Mouse (Mus musculus): ENCODE measurements around the gene Gif.

Gif gene

GRCm38 (mm10) chr19:11747298-11747697, at the start of gene Gif:
Gif (plus strand) TSS chr19:11747554.
- no peak for DNase-seq (ENCODE audit: low spot score)

DNA sequence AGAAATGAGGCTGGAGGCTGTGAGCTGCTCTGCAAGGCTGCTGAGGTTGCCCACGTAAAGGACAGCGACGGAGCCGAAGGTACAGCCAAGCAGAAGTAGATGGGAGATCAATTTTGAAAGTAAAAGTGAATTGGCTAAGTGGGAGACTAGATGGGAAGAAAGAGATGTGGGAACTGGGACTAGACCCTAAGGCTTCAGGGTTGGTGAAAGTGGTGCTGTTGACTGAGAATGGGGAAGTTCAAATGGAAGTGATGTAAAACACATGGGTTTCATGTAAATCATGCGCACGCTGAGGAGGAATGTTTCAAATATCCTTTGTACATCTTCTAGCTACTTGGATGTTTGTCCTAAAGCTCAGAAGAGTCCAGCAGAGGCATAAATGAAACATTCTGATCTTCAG, 49.0 kb upstream of the Gif start:
- no peak for DNase-seq (ENCODE audit: low spot score)

GRCm38 (mm10) chr19:11712451-11712850, 34.9 kb upstream of the Gif start:
- DNase-seq (ENCODE audit: low spot score) = no peak

GRCm38 (mm10) chr19:11720071-11720470, 27.3 kb upstream of the Gif start:
- no peak for DNase-seq (ENCODE audit: low spot score)

DNA sequence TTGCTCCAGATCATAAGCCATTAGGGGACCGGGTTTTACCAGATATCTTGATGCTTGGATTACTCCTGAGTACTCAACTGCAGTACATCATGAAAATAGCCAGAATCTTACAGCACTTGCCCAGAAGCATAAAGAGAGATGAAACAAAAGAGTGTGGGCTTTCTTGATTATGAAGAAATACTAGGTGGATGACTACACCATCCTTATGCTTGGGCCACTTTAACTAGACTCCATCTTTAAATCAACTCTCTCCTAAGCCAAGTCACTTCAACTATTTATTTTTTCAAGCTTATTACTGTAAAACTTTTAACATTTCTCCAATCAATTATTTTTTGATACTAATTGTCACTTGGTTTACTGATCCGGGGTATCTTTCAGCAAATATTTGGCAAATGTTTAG, 23.5 kb upstream of the Gif start:
- DNase-seq (ENCODE audit: low spot score) = no peak

- DNase-seq (ENCODE audit: low spot score) = no peak
These were observed 23.1 kb upstream of the Gif start for GRCm38 (mm10) chr19:11724275-11724674.

DNA sequence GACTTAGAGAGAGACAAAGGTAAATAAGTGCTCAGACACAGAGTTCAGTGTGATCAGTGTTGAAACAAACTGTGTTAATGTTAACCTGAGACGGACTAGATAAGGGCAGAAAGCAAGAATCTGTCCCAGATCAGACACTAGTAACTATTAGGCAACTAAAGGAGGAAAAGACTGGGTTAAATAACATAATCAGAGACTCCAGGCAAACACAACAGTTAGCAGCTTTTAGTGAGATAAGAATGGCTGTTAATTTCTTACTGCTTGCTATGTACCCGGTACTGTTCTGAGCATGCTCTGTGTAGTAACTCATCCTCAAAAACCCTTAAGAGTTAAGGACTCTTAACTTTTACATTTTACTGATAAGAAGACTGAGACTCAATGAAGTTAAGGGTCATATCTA, 21.4 kb upstream of the Gif start:
- no peak for DNase-seq (ENCODE audit: low spot score)

- no peak for DNase-seq (ENCODE audit: low spot score)
These were observed 20.1 kb upstream of the Gif start for GRCm38 (mm10) chr19:11727304-11727703.

DNA sequence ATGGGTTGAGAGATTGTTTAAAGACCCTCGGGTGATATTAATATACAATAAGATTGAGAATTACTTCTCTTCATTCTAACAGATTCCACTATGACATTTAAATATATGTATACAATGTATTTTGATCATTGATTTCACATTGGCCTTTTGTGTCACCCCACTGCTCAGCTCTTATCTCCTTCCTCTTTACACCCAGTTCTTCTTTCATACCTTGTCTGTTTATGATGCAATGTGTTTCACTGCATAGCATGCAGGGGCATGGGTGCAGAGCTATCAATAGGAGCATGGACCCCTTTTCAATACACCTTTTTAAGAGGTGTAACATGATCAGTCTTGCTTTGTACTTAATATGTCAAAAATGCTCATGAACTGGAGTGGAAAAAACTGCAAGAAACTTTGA, 17.1 kb upstream of the Gif start:
- DNase-seq (ENCODE audit: low spot score) = no peak

GRCm38 (mm10) chr19:11736455-11736854, 10.9 kb upstream of the Gif start:
- DNase-seq (ENCODE audit: low spot score) = no peak

DNA sequence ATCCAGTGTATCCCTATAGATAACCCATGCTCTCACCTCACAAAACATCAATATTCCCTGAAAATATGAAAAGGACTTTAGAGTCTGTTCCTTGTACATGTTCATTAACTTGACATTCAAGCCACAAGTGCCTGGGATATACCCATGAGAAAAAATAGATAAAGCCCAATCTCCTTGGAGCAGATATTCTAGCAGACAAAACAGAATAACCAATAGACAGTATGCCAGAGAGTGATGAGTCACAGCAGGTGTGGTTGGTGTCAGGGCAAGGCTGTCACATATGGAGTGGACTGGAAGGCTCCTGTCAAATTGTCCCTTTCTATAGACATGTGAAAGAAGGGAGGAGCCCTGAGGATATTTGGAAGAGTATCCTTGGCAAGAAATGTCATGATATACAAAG, 1.7 kb upstream of the Gif start:
- no peak for DNase-seq (ENCODE audit: low spot score)

DNA sequence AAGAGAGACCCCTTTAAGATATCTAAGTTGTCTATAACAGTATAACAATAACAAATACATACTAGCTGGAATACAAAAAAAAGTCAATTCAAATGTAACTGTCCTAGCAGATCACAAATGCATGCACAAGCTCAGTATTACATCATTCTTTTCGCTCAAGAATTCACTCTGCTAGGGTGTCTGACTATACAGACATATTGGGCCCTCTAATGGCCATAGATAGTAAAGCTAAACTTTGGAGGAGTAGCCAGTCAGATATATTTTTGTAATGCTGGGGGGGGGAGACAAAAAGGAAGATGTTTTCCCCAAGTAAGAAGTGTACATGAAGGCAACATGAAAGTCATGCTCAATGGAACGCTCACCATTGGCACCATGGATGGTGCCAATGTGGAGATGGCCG, 17.7 kb downstream of the Gif start:
- DNase-seq (ENCODE audit: low spot score) = no peak

GRCm38 (mm10) chr19:11766413-11766812, 19.1 kb downstream of the Gif start:
- DNase-seq (ENCODE audit: low spot score) = no peak

GRCm38 (mm10) chr19:11768163-11768562, 20.8 kb downstream of the Gif start:
- no peak for DNase-seq (ENCODE audit: low spot score)

DNA sequence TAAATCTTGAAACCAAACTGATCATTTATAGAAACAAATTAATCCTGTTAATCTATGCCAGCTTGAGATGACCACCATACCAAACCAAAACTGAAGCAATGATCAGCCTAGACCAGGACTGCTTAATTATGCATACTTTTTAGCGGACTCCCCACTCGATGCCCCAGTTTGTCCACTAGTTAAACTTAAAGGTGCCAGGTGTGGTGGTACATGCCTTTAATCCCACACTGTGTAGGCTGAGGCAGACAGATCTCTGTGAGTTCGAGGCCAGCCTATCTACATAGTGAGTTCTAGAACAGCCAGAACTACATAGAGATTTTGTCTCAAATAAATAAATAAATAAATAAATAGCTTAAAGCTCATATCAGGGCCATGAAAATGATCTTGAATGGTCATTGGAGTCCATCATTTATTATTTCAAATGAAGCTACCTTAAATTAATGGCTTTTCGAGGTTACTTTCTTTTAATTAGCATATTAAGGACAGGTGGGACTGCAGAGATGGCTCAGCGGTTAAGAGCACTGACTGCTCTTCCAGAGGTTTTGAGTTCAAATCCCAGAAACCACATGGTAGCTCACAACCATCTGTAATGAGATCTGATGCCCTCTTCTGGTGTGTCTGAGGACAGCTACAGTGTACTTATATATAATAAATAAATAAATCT, 22.0 kb downstream of the Gif start:
- no peak for DNase-seq (ENCODE audit: low spot score)

GRCm38 (mm10) chr19:11770205-11770892, 23.0 kb downstream of the Gif start, which contains the start of gene Mrpl16:
Mrpl16 (plus strand) TSS chr19:11770391.
- DNase-seq (ENCODE audit: low spot score) = peak; percentile 80

GRCm38 (mm10) chr19:11777191-11777865, 30.0 kb downstream of the Gif start:
- DNase-seq (ENCODE audit: low spot score) = peak; percentile 48

DNA sequence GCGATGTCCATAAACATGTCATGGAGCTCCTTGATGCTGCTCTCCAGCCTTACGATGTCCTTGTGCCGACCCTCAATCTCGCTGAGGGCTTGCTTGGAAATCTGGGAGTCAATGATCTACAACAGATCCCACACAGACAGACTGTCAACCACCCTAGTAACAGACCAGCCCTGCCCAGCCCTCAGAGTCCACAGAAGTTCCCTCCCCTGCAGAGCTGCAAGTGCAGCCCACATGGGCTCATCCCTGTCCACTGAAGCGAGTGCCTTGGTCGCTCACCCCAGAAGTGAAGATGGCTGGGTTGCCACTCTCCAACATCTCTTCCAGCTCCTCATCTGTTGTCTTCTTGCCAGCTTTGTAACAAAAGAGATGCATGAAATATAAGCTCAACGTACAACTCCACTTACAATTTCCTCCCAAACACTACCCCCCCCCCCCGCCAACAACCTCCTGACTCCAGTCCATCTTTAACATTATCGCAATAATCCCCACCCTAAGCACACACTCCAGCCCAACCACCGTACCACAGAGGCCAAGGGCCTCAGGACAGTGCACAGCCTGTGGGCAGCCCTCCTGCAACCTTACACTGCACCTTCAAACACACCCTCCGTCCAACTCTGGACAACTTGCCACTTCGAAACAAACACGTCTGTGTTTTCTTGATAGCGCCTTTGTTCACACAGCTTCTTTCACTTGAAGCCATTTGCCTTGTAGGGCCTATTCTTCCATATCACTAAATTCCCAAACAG, 38.2 kb downstream of the Gif start:
- DNase-seq (ENCODE audit: low spot score) = no peak

DNA sequence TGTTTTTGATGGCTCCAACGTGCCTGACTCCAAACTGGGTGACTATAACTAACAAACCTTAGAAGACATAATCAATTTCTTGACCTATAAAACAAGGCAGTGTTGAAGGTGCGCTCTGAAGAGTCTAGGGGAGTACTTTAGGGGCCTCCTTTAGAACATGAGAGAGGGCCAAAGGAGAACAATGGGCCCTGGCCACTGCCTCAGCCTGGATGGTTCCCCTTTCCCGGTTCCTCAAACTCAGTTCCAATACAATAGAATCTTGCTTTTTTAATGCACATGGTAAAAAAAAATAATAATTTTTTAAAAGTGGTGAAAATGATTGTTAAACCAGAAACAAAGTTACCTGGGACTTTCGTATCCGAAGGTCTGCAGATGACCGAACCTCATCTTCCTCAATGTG, 40.5 kb downstream of the Gif start:
- no peak for DNase-seq (ENCODE audit: low spot score)

GRCm38 (mm10) chr19:11788876-11789275, 41.5 kb downstream of the Gif start:
- DNase-seq (ENCODE audit: low spot score) = no peak

GRCm38 (mm10) chr19:11791825-11792224, 44.5 kb downstream of the Gif start:
- DNase-seq (ENCODE audit: low spot score) = no peak

GRCm38 (mm10) chr19:11793741-11794359, 46.5 kb downstream of the Gif start:
- DNase-seq (ENCODE audit: low spot score) = no peak

All from spleen, adult 12 weeks (tissue).